Mouse (Mus musculus) lung, embryonic 14.5 days (tissue): ENCODE data around the gene Fgfrl1. TPM values are rescaled to one million over a fixed set of nuclear protein-coding genes. Genes with fewer than 3 reads are reported as not detected.

Experiments used
- ATAC-seq: fragments of 200-750 bp; cut with Nextera tagmentation; 2 replicates; pipeline ENCODE4 v1.8.0; 2017; ENCODE audit warnings: mild to moderate bottlenecking, moderate TSS enrichment, moderate library complexity; ENCODE audit not compliant: insufficient read depth
- DNase-seq: peaks from one replicate; pipeline ENCODE4 v3.0.0-alpha.2; 2015
- H3K27ac ChIP-seq: fragments of 300-500 bp; sonication (generic); 2 replicates; pipeline ENCODE4 v1.5.1; 2014; ENCODE audit warnings: low read depth, mild to moderate bottlenecking, moderate library complexity
- H3K27me3 ChIP-seq: fragments of 300-500 bp; sonication (generic); 2 replicates; pipeline ENCODE4 v1.6.1; 2014; ENCODE audit warnings: low read length, control low read depth; ENCODE audit not compliant: insufficient read depth
- H3K36me3 ChIP-seq: fragments of 300-500 bp; sonication (generic); 2 replicates; pipeline ENCODE4 v1.6.1; 2014; ENCODE audit warnings: control low read depth; ENCODE audit not compliant: insufficient read depth
- H3K4me1 ChIP-seq: fragments of 300-500 bp; sonication (generic); 2 replicates; pipeline ENCODE4 v1.6.1; 2014; ENCODE audit warnings: antibody characterized with exemption, control low read depth; ENCODE audit not compliant: insufficient read depth
- H3K4me2 ChIP-seq: fragments of 300-500 bp; sonication (generic); 2 replicates; pipeline ENCODE4 v1.6.1; 2014; ENCODE audit warnings: mild to moderate bottlenecking
- H3K4me3 ChIP-seq: fragments of 300-500 bp; sonication (generic); 2 replicates; pipeline ENCODE4 v1.5.1; 2014; ENCODE audit warnings: low read depth, low read length
- H3K9ac ChIP-seq: fragments of 300-500 bp; sonication (generic); 2 replicates; pipeline ENCODE4 v1.6.1; 2014
- H3K9me3 ChIP-seq: fragments of 300-500 bp; sonication (generic); 2 replicates; pipeline ENCODE4 v1.6.1; 2016; ENCODE audit warnings: low read depth, low read length, control low read depth
- CTCF ChIP-seq: IDR thresholded peaks from 2 replicates; pipeline ENCODE4 v1.5.1; 2016; ENCODE audit warnings: antibody characterized with exemption, low read depth
- WGBS: fragments of 180-500 bp; shearing (Covaris S2); extraction: QIAGEN DNeasy Blood & Tissue Kit; methylation state at CpG from one replicate; pipeline ENCODE4 v1.1.7; 2014; 5-methylcytosine and 5-hydroxymethylcytosine counted together
- polyA plus RNA-seq: library from polyadenylated mRNA; unstranded; fragments of >200 nt; fragmentation: Nextera tagmentation; extraction: Ambion mirVana; gene quantifications from 2 replicates; pipeline ENCODE4 v1.2.1, GENCODE M21; 2014

The Fgfrl1 gene
- polyA plus RNA-seq, 1 experiment from 2014 or later: 47.5 TPM

DNA sequence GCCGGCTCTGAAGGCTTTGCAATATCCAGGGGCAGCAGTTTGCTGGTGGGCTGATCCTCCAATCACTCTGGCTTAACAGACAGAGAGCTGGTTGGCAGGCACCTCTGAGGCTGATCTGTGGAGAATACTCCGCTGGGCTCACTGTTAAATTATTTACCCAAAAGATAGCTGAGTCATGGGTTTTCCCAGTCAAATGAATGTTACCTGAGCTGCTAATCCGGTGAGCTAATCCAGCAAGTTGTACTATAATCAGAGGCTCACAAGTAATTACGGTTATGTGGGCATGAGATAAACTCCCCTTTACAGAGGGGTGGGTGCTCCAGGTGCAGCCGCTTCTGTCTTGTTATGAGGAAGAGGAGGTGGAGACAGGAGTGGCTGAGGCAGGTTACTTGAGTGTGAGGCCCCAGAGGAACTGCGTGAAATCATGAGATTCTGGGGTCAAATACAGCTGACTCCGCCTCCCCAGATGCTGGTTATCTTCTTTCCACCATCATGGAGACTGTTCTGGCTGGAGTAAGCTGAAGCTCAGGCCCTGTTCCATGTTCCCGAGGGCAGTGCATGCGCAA is 16.8 kb upstream of the Fgfrl1 start, which contains the start of gene Slc26a1:
Gene Slc26a1 (minus strand): TSS at position 319 of the 566 bp plus-strand sequence.
- H3K4me3 ChIP-seq: no peak within 1 kb of the TSS
- H3K27me3 ChIP-seq: no peaks in the 10 kb centered on the region
- no peak for DNase-seq
- no peaks in the 10 kb centered on the region for H3K9me3 ChIP-seq
- H3K4me1 ChIP-seq: 0 out of 2 replicates have a peak, but pooled peaks cover 6% of the 10 kb centered on the region
- H3K9ac ChIP-seq: no peak within 1 kb of the TSS
- H3K4me2 ChIP-seq: no peak within 1 kb of the TSS; the same call in 1 of the 2 replicates
- no peak within 1 kb of the TSS for H3K27ac ChIP-seq
- H3K36me3 ChIP-seq: peaks cover 21% of the 10 kb centered on the region
- 62% methylated on average over 9 of the region's 9 CpGs for WGBS
- no peak for ATAC-seq
- no peak for TF ChIP-seq CTCF

DNA sequence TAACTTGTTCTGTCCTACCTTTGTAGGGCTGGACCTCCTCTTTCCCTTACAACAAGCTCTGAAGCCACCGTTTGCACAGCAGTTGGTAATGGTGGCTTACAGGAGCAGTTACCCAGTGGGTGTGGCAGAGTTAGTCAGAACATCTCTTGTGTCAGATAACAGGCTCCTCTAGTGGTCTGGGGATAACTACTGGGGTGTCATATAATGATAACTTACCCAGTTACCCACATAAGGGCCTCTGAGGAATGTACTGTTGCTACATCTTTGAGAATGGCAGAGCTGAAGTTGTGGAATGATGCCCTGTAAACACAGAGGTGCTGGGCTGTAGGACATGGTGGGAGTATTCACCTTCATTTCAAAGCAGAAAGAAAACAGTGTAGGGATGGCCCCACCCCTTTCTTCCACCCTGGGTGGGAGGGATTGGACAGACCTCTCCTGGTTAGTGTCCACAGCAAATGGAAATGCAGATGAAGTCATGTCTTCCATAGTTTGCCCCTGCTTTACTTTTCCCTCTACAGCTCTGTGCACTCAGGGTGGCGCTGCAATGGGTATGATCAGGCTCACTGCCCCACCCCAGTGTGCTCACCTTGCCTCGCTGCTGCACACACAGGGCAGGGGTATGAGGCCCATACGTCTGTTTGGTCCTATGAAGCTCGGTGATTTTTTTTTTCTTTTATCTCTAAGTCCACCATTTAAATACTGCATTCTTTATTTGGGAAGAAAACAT is 15.2 kb upstream of the Fgfrl1 start:
- Histone ChIP-seq H3K27me3 (no peaks in the 10 kb centered on the region), H3K9ac (peak overlapping the region; percentile 52), H3K9me3 (no peaks in the 10 kb centered on the region), H3K4me3 (peak overlapping the region; percentile 30), H3K4me1 (0 out of 2 replicates have a peak, but pooled peaks cover 6% of the 10 kb centered on the region), H3K4me2 (peak overlapping the region; percentile 70), H3K27ac (peak overlapping the region; percentile 83), H3K36me3 (peaks cover 11% of the 10 kb centered on the region)
- WGBS: 13% methylated on average over 5 of the region's 5 CpGs
- 0 out of 2 replicates have a peak, but pooled peaks have one; percentile 14 for TF ChIP-seq CTCF
- DNase-seq (peak; percentile 26), ATAC-seq (peak; percentile 55; the same call in 1 of the 2 replicates)

GRCm38 (mm10) chr5:108677605-108678295 is 14.4 kb upstream of the Fgfrl1 start:
- Histone ChIP-seq H3K27me3 (no peaks in the 10 kb centered on the region), H3K4me2 (peak overlapping the region; percentile 70), H3K27ac (peak overlapping the region; percentile 83), H3K36me3 (peaks cover 4% of the 10 kb centered on the region; the same call in 1 of the 2 replicates), H3K4me3 (peak overlapping the region; percentile 30), H3K4me1 (0 out of 2 replicates have a peak, but pooled peaks cover 6% of the 10 kb centered on the region), H3K9ac (peak overlapping the region; percentile 52), H3K9me3 (no peaks in the 10 kb centered on the region)
- peak; percentile 81 for DNase-seq
- peak; percentile 88 for ATAC-seq
- WGBS: 3% methylated on average over 25 of the region's 25 CpGs
- TF ChIP-seq CTCF: no peak

DNA sequence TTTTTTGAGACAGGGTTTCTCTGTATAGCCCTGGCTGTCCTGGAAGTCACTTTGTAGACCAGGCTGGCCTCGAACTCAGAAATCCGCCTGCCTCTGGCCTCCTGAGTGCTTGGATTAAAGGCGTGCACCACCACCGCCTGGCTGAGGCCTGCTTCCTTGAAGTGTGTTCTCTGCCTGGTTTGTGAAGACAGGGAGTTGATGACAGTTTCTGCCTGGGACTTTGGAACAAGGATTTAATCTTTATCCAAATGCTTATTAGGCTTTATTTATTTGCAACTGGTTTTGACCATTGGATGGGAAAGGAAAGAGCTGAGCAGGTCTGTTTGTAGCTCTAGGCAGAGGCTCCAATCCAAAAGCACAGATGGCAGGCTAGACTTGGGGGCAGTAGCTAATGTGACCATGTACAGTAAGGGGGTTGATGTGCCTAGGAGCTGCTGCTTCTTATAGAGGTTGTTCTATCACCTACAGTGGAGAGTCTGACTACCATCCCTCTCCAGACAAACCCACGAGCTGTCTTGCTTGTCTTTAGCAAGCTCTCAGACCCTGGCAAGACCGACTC is 13.8 kb upstream of the Fgfrl1 start:
- no peak for DNase-seq
- WGBS: 86% methylated on average over 6 of the region's 6 CpGs
- ATAC-seq: no peak
- H3K27ac ChIP-seq: no peak overlapping the region
- H3K36me3 ChIP-seq: 0 out of 2 replicates have a peak, but pooled peaks cover 5% of the 10 kb centered on the region
- no peaks in the 10 kb centered on the region for H3K27me3 ChIP-seq
- H3K4me2 ChIP-seq: no peak overlapping the region
- H3K9me3 ChIP-seq: no peaks in the 10 kb centered on the region
- no peak overlapping the region for H3K4me3 ChIP-seq
- no peak for TF ChIP-seq CTCF
- H3K4me1 ChIP-seq: 0 out of 2 replicates have a peak, but pooled peaks cover 6% of the 10 kb centered on the region
- H3K9ac ChIP-seq: no peak overlapping the region

DNA sequence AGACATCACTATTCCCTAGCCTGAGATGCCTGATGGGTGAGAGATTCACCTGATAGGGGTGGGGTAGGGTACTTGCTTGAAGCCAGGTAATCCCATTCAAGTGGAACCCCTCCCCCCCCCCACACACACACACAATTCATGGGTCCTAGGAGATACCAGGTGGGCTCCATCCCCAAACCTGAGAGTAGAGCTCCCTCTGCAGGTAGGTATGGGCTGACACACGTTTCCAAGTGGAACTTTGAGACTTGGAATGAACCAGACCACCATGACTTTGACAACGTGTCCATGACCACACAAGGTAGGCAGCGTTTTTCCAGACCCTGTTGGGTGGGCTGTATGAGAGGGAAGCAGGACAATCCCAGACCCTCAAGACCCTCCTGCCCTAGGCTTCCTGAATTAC is 12.3 kb upstream of the Fgfrl1 start:
- H3K4me2 ChIP-seq: no peak overlapping the region
- H3K9ac ChIP-seq: no peak overlapping the region
- H3K4me3 ChIP-seq: no peak overlapping the region
- H3K27ac ChIP-seq: no peak overlapping the region
- peak; percentile 44 for TF ChIP-seq CTCF
- no peaks in the 10 kb centered on the region for H3K27me3 ChIP-seq
- 47% methylated on average over 3 of the region's 3 CpGs for WGBS
- ATAC-seq (no peak), DNase-seq (no peak)
- H3K9me3 ChIP-seq: no peaks in the 10 kb centered on the region
- 0 out of 2 replicates have a peak, but pooled peaks cover 6% of the 10 kb centered on the region for H3K4me1 ChIP-seq
- 0 out of 2 replicates have a peak, but pooled peaks cover 6% of the 10 kb centered on the region for H3K36me3 ChIP-seq

DNA sequence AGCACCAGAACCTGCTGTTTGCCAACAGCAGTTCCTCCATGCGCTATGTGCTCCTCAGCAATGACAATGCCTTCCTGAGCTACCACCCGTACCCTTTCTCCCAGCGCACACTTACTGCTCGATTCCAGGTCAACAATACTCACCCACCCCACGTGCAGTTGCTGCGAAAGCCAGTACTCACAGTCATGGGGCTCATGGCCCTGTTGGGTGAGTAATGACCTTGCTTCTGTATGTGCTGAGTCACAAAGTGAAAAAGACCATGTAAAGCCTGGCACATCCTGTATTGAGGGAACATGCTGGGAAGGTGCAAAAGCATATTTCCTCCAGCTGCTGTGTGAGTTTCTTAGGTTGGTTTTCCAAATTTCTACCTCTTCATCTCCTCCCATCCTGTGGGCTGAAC is 11.3 kb upstream of the Fgfrl1 start:
- no peak for ATAC-seq
- Histone ChIP-seq H3K27me3 (no peaks in the 10 kb centered on the region), H3K4me1 (0 out of 2 replicates have a peak, but pooled peaks cover 6% of the 10 kb centered on the region), H3K4me3 (no peak overlapping the region), H3K4me2 (no peak overlapping the region), H3K27ac (no peak overlapping the region), H3K9me3 (no peaks in the 10 kb centered on the region), H3K9ac (no peak overlapping the region), H3K36me3 (0 out of 2 replicates have a peak, but pooled peaks cover 6% of the 10 kb centered on the region)
- 90% methylated on average over 6 of the region's 6 CpGs for WGBS
- DNase-seq: no peak
- no peak for TF ChIP-seq CTCF
